Mouse (Mus musculus) frontal cortex, postnatal 25 days (tissue): ENCODE measurements at regions not wholly inside any gene's neighbourhood (a gene's known extent, or its start where the extent isn't known, plus 50 kb on each side); places are given as distances from the start of the nearest gene placed in this dataset.

Source experiments
- DNase-seq, 2 experiments: peaks; one replicate each; pipeline ENCODE4 v3.0.0; 2022; ENCODE audit warnings: low spot score in 2 of 2

GRCm38 (mm10) chr7:78123386-78123785 is 614.4 kb downstream of the Ntrk3 start:
- no peak for DNase-seq

DNA sequence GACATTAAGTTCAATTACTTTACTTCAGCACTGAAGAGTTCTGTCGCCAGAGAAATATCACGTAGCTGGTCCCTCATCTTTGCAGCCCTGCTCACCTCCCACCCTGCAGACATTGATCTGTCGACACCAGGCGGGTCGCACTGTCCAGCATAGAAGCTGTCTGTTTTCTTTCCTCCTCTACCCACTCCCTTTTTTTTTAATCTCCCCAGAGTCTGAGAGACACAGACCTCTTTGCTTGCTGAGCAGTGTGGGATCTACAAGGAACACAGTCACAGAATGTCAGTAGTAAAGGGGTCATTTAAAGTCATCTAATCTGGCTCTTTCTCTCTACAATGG is 616.7 kb downstream of the Ntrk3 start:
- DNase-seq, result no peak

DNA sequence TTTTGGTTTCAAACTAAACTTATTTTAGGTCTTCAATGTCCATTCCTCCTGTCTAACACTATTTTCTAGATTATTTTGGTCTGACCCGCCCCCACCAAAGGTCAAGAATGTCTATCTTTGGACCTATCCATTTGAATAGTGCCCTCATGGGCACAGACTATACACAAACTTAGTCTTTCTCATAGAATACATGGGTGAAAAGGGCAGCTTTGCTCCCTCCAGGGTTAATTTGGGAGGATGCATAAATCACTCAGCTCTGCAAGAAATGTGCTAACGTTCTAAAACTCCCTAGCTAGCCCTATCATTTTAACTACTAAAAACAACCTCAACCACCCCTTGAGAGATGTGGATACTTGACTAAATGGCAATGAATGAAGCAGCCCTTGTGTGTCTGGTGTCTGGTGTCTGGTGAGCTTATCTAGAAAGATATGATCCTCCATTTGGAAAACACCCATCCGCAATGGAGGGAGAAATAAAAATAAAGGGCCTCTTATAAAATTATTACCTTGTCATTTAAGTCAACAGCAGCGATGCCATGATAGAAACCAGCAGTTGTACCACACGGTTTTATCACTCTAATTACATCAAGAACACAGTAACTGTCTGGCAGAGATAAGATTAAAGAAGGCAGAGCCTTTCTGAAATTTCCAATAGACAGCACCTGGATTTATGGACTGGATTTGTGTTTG is 617.2 kb downstream of the Ntrk3 start:
- no peak for DNase-seq

GRCm38 (mm10) chr7:78119809-78120208 is 618.0 kb downstream of the Ntrk3 start:
- no peak for DNase-seq

DNA sequence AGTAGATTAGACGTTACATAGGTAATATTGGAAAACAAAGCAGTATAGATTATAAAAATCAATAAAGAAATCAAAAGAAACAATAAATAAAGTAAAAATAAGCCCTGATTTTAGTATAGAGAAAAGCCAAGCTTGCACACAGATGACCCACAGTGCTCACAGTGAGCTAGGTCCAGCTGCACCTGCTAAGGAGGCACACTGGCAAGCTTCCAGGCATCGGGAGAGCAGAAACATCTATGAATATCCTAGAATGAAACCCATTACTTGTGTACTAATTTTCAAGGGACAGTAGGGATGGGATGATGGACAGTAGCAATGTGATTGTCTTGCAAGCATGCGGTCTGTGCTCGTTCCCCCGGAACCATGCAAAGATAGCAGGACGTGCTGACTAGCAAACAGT is 626.5 kb downstream of the Ntrk3 start:
- DNase-seq, result no peak

DNA sequence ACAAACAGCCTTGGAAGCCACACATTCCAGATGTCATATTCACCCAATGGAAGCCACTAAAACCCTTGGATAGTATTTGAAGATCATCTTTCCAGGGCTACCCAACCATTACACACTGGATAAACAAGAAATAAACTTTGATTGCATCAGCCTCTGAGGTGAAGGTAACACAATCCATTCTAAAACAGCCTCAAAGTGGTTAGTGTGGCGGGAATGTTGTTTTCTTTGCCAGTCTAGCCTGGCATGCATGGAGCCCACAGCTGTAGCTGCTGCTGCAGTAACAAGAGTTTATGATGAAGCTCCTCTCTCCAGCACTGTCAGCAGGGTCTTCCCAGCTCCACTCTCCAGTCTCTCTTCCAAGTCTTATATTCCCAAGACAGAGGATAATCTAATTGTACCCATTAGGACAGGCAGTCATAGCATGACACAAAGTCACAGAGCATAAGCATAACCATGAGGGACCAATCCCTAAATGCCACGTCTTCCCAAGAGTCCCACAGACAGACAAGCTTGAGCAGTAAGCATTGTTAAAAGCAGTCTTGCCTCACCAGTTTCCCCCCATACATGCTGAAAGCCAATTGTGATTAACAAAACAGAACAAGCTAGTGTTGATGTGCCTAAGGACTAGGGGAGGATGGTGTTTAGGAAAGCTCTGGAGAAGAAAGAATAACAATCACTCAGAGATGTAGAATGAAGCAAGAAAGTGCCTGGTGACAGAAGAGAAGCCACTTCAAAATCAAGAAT is 634.1 kb downstream of the Ntrk3 start:
- no peak for DNase-seq

- DNase-seq, result peak in 1 of 2 experiments; percentile 6
Measured at GRCm38 (mm10) chr7:78102396-78102795, 635.4 kb downstream of the Ntrk3 start.

DNA sequence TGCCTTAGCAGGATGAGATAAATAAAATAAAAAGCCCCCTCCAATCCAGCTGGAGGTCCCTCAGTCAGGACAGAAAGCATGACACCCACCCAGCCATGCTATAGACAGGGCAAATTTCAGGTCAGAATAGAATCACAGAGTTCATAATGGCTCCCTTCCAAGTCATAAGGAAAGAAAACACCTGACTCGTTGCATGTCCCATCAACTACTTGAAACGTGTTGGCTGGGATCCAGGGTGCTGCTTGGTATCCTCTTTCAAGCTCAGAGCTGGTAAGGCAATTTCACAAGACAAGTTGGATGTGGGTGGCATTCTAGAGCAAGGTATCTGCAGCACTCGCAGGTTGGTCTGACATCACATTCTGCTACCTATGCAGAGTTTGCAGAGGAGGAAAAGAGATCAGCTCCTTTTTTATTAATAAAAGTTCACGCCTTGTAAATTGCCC is 651.2 kb downstream of the Ntrk3 start:
- no peak for DNase-seq

- DNase-seq, result no peak
Measured at GRCm38 (mm10) chr7:78085783-78086565, 651.8 kb downstream of the Ntrk3 start.

DNA sequence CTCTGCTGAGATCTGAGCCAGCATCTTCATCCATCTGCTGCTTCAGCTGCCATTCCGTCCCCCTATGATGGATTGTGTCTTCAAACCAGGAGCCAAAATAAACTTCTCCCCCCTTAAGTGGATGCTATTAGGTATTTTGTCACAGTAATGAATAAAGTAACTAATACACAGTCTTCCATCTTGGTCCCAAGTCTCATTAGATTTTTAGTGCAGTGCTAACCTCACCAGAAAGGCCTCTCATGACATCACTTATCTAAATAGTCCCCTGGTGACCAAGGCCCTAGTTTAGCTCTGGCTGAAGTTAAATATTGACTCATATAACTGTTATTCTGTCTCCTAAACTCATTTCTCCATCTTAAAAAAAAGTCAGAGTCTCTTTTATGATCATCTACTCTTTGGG is 658.1 kb downstream of the Ntrk3 start:
- no peak for DNase-seq

DNA sequence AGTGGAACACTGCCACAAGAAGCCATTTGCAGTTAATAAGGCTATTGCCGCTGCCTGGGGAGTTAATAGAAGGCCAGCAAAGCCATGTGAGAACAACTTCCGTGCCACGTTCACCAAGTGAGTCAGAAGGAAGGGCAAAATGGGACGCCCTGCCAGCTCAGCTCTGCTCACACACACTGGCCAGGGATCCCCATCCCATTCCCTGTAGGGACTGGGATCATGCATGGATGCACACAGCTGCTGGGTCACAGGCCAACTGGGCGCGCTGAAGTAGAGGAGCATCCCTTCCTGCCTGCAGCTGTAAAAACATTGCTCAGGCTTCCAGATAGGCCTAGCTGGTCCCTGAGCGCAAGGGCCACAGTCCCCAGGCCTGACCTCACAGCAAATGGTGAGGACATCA is 666.7 kb downstream of the Ntrk3 start:
- no peak for DNase-seq

- no peak for DNase-seq
Measured at GRCm38 (mm10) chr7:78061631-78062030, 676.2 kb downstream of the Ntrk3 start.

DNA sequence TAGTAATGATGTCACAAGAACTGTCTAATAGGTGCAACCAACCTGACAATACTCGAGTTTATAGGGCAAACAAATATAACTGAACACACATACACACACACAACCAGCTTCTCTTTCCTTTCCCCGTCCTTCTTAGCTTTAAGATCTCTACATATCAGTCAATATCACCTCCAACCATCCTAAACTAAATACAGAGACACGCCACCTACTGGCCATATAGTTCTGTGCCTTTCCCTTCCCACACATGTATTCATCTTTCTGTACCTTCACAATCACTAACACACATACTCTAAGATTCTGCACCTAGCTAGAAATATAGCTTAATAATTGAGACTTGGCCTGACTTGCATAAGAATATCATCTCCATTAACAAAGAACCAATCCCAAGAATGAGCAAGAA is 688.2 kb downstream of the Ntrk3 start:
- no peak for DNase-seq

GRCm38 (mm10) chr7:78045456-78045855 is 692.4 kb downstream of the Ntrk3 start:
- DNase-seq, result no peak

DNA sequence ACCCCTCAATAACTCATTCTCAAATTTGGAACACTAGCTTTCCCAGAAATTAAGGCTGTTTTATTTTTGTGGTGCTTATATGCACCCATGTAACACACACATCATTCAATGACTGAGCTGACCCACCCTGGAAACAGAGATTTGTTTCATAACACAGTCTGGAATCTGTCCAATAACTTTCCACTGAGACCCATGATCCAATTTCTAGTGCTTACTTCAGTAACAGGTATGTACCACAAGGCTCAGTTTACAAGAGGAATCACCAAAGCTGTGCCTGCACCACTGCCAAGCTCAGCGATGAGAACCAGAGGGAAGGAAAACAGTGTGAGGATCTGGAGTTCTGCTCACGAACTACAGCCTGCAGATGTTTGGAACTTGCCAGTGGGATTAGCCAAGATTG is 706.8 kb downstream of the Ntrk3 start:
- no peak for DNase-seq

GRCm38 (mm10) chr7:78026992-78027615 is 710.7 kb downstream of the Ntrk3 start:
- DNase-seq, result peak in 1 of 2 experiments; percentile 16

GRCm38 (mm10) chr7:78023591-78023990 is 714.2 kb downstream of the Ntrk3 start:
- DNase-seq, result no peak

GRCm38 (mm10) chr7:78023075-78023474 is 714.7 kb downstream of the Ntrk3 start:
- no peak for DNase-seq

DNA sequence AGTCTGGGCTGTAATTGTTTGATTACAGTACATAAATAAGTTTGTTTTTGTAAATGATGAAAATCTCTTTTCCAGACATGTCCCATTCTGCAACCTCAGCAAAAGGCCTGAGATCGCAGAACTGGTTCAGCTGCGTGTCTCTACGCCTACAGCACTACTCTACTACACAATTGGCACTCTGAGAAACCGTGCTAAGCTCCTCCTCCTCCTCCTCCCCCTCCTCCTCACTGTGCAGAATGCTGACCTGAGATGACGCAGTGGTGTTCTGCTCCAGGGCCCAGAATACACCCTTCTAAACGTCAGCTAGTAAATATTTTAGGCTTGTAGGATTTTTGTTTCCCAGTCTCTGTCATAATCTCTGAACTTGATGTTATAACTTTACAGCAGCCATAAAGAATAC is 724.2 kb downstream of the Ntrk3 start:
- DNase-seq, result no peak

GRCm38 (mm10) chr7:78003086-78003485 is 734.7 kb downstream of the Ntrk3 start:
- DNase-seq, result no peak

DNA sequence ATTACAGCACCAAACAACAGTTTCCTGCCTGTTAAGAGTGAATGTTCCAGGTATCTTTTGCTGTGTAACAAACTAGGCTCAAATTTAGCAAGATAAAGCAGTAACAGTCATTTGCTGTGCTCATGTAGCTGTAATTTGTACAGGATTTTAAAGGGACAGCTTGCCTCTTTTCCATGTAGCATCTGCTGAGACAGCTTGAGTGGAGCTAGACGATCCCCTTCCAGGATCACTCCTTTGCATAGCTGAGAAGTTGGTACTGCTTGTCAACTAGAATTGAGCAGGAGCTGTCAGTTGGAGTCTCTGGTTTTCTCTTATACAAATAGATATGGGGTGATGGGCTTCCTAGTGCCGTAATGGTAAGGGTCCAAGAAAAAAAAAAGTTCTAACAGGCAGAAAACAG is 744.0 kb downstream of the Ntrk3 start:
- DNase-seq, result no peak

- no peak for DNase-seq
Measured at GRCm38 (mm10) chr7:77990150-77990549, 747.7 kb downstream of the Ntrk3 start.
